Mouse (Mus musculus) liver, embryonic 16.5 days (tissue): ENCODE data around the gene Fcer1g. TPM values are rescaled to one million over a fixed set of nuclear protein-coding genes. Genes with fewer than 3 reads are reported as not detected.

Experiments used
- ATAC-seq: fragments of 200-750 bp; cut with Nextera tagmentation; 2 replicates; pipeline ENCODE4 v1.8.0; 2017; ENCODE audit warnings: low read depth, mild to moderate bottlenecking, moderate number of reproducible peaks, moderate library complexity
- H3K27ac ChIP-seq: fragments of 300-500 bp; sonication (generic); 2 replicates; pipeline ENCODE4 v1.5.1; 2014; ENCODE audit warnings: mild to moderate bottlenecking, low read length
- H3K27me3 ChIP-seq: fragments of 300-500 bp; sonication (generic); 2 replicates; pipeline ENCODE4 v1.6.1; 2014; ENCODE audit warnings: low read depth, low read length, mixed read lengths; ENCODE audit not compliant: control insufficient read depth, insufficient read depth
- H3K36me3 ChIP-seq: fragments of 300-500 bp; sonication (generic); 2 replicates; pipeline ENCODE4 v1.6.1; 2014; ENCODE audit warnings: mild to moderate bottlenecking; ENCODE audit not compliant: control insufficient read depth, insufficient read depth
- H3K4me1 ChIP-seq: fragments of 300-500 bp; sonication (generic); 2 replicates; pipeline ENCODE4 v1.6.1; 2014; ENCODE audit warnings: low read depth, low read length, mixed read lengths; ENCODE audit not compliant: control insufficient read depth
- H3K4me2 ChIP-seq: fragments of 300-500 bp; sonication (generic); 2 replicates; pipeline ENCODE4 v1.6.1; 2014; ENCODE audit warnings: low read depth, low read length, mixed read lengths
- H3K4me3 ChIP-seq: fragments of 300-500 bp; sonication (generic); 2 replicates; pipeline ENCODE4 v1.5.1; 2014; ENCODE audit warnings: low read depth, mild to moderate bottlenecking, low read length
- H3K9ac ChIP-seq: fragments of 300-500 bp; sonication (generic); 2 replicates; pipeline ENCODE4 v1.6.1; 2014; ENCODE audit warnings: low read depth, low read length
- H3K9me3 ChIP-seq: fragments of 300-500 bp; sonication (generic); replicated peaks from 2 replicates; pipeline ENCODE4 v1.6.1; 2016; ENCODE audit warnings: low read length; ENCODE audit not compliant: control insufficient read depth
- WGBS: fragments of 180-500 bp; shearing (Covaris S2); extraction: QIAGEN DNeasy Blood & Tissue Kit; methylation state at CpG from one replicate; pipeline ENCODE4 v1.1.7; 2014; ENCODE audit not compliant: insufficient replicate concordance; 5-methylcytosine and 5-hydroxymethylcytosine counted together
- polyA plus RNA-seq: library from polyadenylated mRNA; unstranded; fragments of >200 nt; fragmentation: Nextera tagmentation; extraction: Ambion mirVana; gene quantifications from 2 replicates; pipeline ENCODE4 v1.2.1, GENCODE M21; 2015

Fcer1g gene
- polyA plus RNA-seq, 1 experiment from 2014 or later = 128 TPM

GRCm38 (mm10) chr1:171230215-171230614 is 4.0 kb downstream of the Fcer1g start:
- no peak overlapping the region for H3K4me2 ChIP-seq
- no peaks in the 10 kb centered on the region for H3K9me3 ChIP-seq
- WGBS = 69% methylated on average over 3 of the region's 3 CpGs
- no peak for ATAC-seq
- H3K9ac ChIP-seq = no peak overlapping the region
- no peak overlapping the region for H3K4me3 ChIP-seq
- H3K36me3 ChIP-seq = no peaks in the 10 kb centered on the region
- peaks cover 21% of the 10 kb centered on the region for H3K4me1 ChIP-seq
- H3K27ac ChIP-seq = no peak overlapping the region
- no peaks in the 10 kb centered on the region for H3K27me3 ChIP-seq

DNA sequence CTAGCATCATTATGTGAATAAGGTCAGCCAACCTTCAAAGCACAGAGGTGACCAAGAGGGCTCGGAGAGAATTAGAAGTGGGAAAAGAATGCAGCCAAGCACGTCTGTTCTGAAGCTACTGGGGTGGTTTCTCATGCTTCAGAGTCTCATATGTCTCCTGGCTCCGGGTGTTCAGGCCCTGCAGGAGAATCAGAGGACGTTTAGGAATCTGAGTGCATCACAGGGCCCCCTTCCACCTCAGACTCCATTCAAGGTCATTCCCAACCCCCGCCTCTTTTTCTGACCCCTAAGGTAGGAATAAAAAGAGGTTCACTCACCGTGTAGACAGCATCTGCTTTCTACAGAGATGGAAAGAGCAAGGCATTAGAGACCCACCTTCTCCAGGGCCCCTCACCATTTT is 4.4 kb downstream of the Fcer1g start:
- no peak for ATAC-seq
- 65% methylated on average over 6 of the region's 6 CpGs for WGBS
- H3K27ac ChIP-seq = no peak overlapping the region

GRCm38 (mm10) chr1:171227879-171228278 is 6.3 kb downstream of the Fcer1g start:
- Histone ChIP-seq H3K9ac (no peak overlapping the region), H3K27ac (no peak overlapping the region), H3K4me2 (no peak overlapping the region), H3K36me3 (no peaks in the 10 kb centered on the region), H3K4me1 (peaks cover 14% of the 10 kb centered on the region), H3K27me3 (no peaks in the 10 kb centered on the region), H3K9me3 (no peaks in the 10 kb centered on the region), H3K4me3 (no peak overlapping the region)
- ATAC-seq = no peak
- WGBS = 18% methylated on average over 1 of the region's 1 CpGs

More for the DNA sequence above, 4.4 kb downstream of the Fcer1g start:
- Histone ChIP-seq H3K4me2 (no peak overlapping the region), H3K27me3 (no peaks in the 10 kb centered on the region), H3K4me3 (no peak overlapping the region), H3K4me1 (peaks cover 21% of the 10 kb centered on the region), H3K9ac (no peak overlapping the region), H3K36me3 (no peaks in the 10 kb centered on the region), H3K9me3 (no peaks in the 10 kb centered on the region)

- Histone ChIP-seq H3K36me3 (no peaks in the 10 kb centered on the region), H3K4me2 (peak overlapping the region; percentile 35; the same call in 1 of the 2 replicates), H3K9me3 (no peaks in the 10 kb centered on the region), H3K27me3 (no peaks in the 10 kb centered on the region), H3K4me3 (peak overlapping the region; percentile 51), H3K4me1 (peaks cover 10% of the 10 kb centered on the region), H3K27ac (peak overlapping the region; percentile 69; the same call in 1 of the 2 replicates), H3K9ac (no peak overlapping the region)
- ATAC-seq = no peak
- 44% methylated on average over 4 of the region's 4 CpGs for WGBS
These were observed 7.4 kb downstream of the Fcer1g start for GRCm38 (mm10) chr1:171226780-171227179.

- Histone ChIP-seq H3K4me2 (peak within 1 kb of the TSS; percentile 38; the same call in 1 of the 2 replicates), H3K9ac (peak within 1 kb of the TSS; percentile 32), H3K4me1 (peaks cover 19% of the 10 kb centered on the region), H3K27ac (peak within 1 kb of the TSS; percentile 79), H3K27me3 (no peaks in the 10 kb centered on the region), H3K9me3 (no peaks in the 10 kb centered on the region), H3K4me3 (peak within 1 kb of the TSS; percentile 51), H3K36me3 (no peaks in the 10 kb centered on the region)
- ATAC-seq = peak; percentile 24
- 69% methylated on average over 5 of the region's 5 CpGs for WGBS
These were observed 9.3 kb downstream of the Fcer1g start, which contains the start of gene Apoa2 for GRCm38 (mm10) chr1:171224857-171225256. Gene Apoa2 (plus strand): TSS chr1:171225054.

DNA sequence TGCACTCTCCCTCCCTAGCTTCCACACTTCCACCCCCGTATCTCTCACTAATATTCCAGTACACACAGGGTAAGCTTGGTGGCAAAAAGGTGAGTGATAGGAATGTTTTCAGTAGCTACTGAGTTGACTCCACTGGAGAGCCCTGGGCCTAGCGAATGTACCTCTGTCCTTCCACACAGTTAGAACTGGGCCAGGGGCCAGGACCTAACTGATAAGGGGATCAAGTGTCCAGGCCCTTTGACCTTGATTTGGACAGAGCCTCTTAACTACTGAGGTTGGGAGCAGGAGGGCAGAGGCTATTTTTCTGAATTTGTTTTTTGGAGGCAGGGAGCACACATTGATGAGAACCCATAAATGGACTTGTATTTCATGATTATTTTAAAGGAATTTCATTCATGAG is 10.4 kb downstream of the Fcer1g start:
- WGBS = 63% methylated on average over 2 of the region's 2 CpGs
- peak; percentile 45 for ATAC-seq
- Histone ChIP-seq H3K27ac (peak overlapping the region; percentile 90), H3K4me3 (no peak overlapping the region), H3K9ac (no peak overlapping the region), H3K4me2 (no peak overlapping the region), H3K4me1 (peaks cover 19% of the 10 kb centered on the region), H3K9me3 (no peaks in the 10 kb centered on the region), H3K27me3 (no peaks in the 10 kb centered on the region), H3K36me3 (no peaks in the 10 kb centered on the region)

DNA sequence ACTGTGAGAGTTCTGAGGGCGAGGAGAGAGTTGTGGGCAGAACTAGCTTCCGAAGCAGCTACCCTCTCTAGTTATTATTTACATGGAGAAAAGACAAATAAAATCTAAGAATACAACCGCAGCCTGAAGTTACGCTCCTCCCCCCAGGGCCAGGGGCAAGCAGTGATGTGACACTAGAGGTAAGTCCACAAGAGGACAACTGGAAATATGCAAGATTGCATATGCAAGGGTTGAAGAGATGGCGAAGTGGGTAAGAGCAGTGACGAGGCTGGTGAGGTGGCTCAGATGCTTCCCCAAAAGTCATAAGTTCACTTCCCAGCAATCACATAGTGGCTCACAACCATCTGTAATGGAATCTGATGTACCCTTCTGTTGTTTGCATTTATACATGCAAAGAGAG is 11.0 kb downstream of the Fcer1g start:
- H3K27me3 ChIP-seq = no peaks in the 10 kb centered on the region
- no peaks in the 10 kb centered on the region for H3K9me3 ChIP-seq
- H3K27ac ChIP-seq = peak overlapping the region; percentile 90
- peak overlapping the region; percentile 75 for H3K4me3 ChIP-seq
- WGBS = 56% methylated on average over 6 of the region's 6 CpGs
- no peaks in the 10 kb centered on the region for H3K36me3 ChIP-seq
- H3K9ac ChIP-seq = peak overlapping the region; percentile 73
- H3K4me2 ChIP-seq = peak overlapping the region; percentile 90
- peaks cover 19% of the 10 kb centered on the region for H3K4me1 ChIP-seq
- no peak for ATAC-seq

- H3K9me3 ChIP-seq = no peaks in the 10 kb centered on the region
- WGBS = 2% methylated on average over 28 of the region's 28 CpGs
- peak; percentile 92 for ATAC-seq
These were observed 11.7 kb downstream of the Fcer1g start, which contains the start of gene Tomm40l for GRCm38 (mm10) chr1:171222238-171223155. Gene Tomm40l (minus strand): TSS chr1:171222514.

More at GRCm38 (mm10) chr1:171222238-171223155, 11.7 kb downstream of the Fcer1g start, which contains the start of gene Tomm40l:
- Histone ChIP-seq H3K4me1 (peaks cover 19% of the 10 kb centered on the region), H3K27ac (peak within 1 kb of the TSS; percentile 90), H3K4me3 (peak within 1 kb of the TSS; percentile 75), H3K9ac (peak within 1 kb of the TSS; percentile 73), H3K4me2 (peak within 1 kb of the TSS; percentile 90), H3K36me3 (no peaks in the 10 kb centered on the region), H3K27me3 (no peaks in the 10 kb centered on the region)
